Mouse (Mus musculus): ENCODE results near the gene 1700020D05Rik.
"Not testable (repeated sequence)": the region's sequence is repeated elsewhere in the genome, so short reads cannot be mapped to it uniquely, and the experiment has no call there.

The 1700020D05Rik gene

GRCm38 (mm10) chr19:5494314-5494713 lies 9.3 kb downstream of the 1700020D05Rik start:
- DNase-seq: no peak

GRCm38 (mm10) chr19:5493301-5493721 lies 10.3 kb downstream of the 1700020D05Rik start:
- DNase-seq: not testable (repeated sequence)

GRCm38 (mm10) chr19:5492641-5493040 lies 10.9 kb downstream of the 1700020D05Rik start:
- no peak for DNase-seq

GRCm38 (mm10) chr19:5490898-5491708 lies 12.5 kb downstream of the 1700020D05Rik start:
- DNase-seq: peak; percentile 84

- DNase-seq: peak; percentile 96
Measured at GRCm38 (mm10) chr19:5490313-5490897, 13.2 kb downstream of the 1700020D05Rik start, which contains the start of gene Cfl1. Gene Cfl1 (plus strand): TSS chr19:5490455.

- DNase-seq: not testable (repeated sequence)
Measured at GRCm38 (mm10) chr19:5489721-5490120, 13.9 kb downstream of the 1700020D05Rik start.

GRCm38 (mm10) chr19:5488878-5489571 lies 14.6 kb downstream of the 1700020D05Rik start:
- peak; percentile 99 for DNase-seq

- DNase-seq: peak; percentile 96
Measured at GRCm38 (mm10) chr19:5487768-5488550, 15.6 kb downstream of the 1700020D05Rik start, which contains the start of gene Mus81. Gene Mus81 (minus strand): TSS chr19:5488402.

- DNase-seq: no peak
Measured at GRCm38 (mm10) chr19:5486771-5487170, 16.8 kb downstream of the 1700020D05Rik start.

GRCm38 (mm10) chr19:5486286-5486685 lies 17.3 kb downstream of the 1700020D05Rik start:
- no peak for DNase-seq

GRCm38 (mm10) chr19:5485821-5486220 lies 17.8 kb downstream of the 1700020D05Rik start:
- no peak for DNase-seq

- DNase-seq: no peak
Measured at GRCm38 (mm10) chr19:5485371-5485770, 18.2 kb downstream of the 1700020D05Rik start.

- DNase-seq: no peak
Measured at GRCm38 (mm10) chr19:5484496-5484895, 19.1 kb downstream of the 1700020D05Rik start.

- no peak for DNase-seq
Measured at GRCm38 (mm10) chr19:5483386-5484359, 19.9 kb downstream of the 1700020D05Rik start.

GRCm38 (mm10) chr19:5481398-5481797 lies 22.2 kb downstream of the 1700020D05Rik start:
- DNase-seq: no peak

- no peak for DNase-seq
Measured at GRCm38 (mm10) chr19:5480016-5480415, 23.6 kb downstream of the 1700020D05Rik start.

- DNase-seq: no peak
Measured at GRCm38 (mm10) chr19:5477668-5478300, 25.8 kb downstream of the 1700020D05Rik start.

- no peak for DNase-seq
Measured at GRCm38 (mm10) chr19:5477004-5477667, 26.5 kb downstream of the 1700020D05Rik start.

- DNase-seq: no peak
Measured at GRCm38 (mm10) chr19:5475069-5475714, 28.4 kb downstream of the 1700020D05Rik start.
